Mouse (Mus musculus): ENCODE results near the gene Drc1. TPM values are rescaled to one million over a fixed set of nuclear protein-coding genes. Genes with fewer than 3 reads are reported as not detected.
A peak's percentile ranks its signal among the peaks of the same experiment; 100 is the strongest.

Drc1 gene
- 0.59 and 1.4 TPM in 2 replicates for polyA plus RNA-seq (2015; fragmentation: Nextera tagmentation; extraction: Ambion mirVana)

DNA sequence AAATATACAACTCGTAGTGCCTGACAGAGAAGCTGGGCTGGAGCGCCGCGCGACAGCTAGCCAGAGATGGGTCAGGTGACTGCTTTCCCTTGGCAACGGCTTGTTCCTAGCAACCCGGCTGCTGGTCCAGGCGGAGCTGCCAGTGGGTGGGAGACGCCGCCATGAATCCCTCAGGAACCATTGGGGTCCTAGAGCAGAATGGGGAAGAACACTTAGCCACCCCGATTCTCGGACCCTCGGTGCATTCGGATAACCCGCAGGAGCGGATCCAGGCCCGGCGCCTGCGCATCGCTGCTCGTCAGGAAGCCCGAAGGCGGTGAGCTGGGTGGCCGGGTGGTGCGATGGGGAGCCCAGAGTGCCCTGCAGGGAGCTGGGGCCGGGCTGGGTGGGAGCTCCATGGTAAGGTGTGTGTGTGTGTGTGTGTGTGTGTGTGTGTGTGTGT lies at the start of gene Drc1:
TSS of gene Drc1 (plus strand) at position 98 of the 442 bp plus-strand sequence.
- H3K9me3 ChIP-seq (replicated peaks; ENCODE audit: control insufficient read depth, low read length): no peaks in the 10 kb centered on the region; the same call in 1 of the 2 replicates
- no peak; the same call in 1 of the 2 replicates for ATAC-seq (ENCODE audit: insufficient read depth, low FRiP score)

DNA sequence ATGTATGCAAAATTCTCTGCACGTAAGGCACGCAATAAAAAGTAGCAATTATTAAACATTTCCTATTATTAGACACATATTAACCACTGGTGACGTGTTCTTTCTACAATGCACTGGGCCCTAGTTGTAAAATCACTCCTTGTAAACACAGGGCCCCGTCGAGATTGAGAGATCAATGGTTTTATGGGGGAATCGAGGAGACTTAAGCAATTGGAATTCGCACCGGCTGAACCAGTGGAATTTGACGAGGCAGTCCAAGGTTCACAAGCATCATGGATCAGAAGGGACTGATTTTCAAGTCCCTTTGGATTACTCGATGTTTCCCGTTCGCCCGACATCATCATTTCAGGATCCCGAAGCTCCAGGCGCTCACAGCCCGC lies 49.3 kb upstream of the Drc1 start:
- Histone ChIP-seq H3K4me1 (ENCODE audit: control insufficient read depth, insufficient read depth, low read length) (peaks cover 13% of the 10 kb centered on the region), H3K27me3 (ENCODE audit: control insufficient read depth, insufficient read depth, low read length) (no peaks in the 10 kb centered on the region), H3K9ac (ENCODE audit: low read length) (peak overlapping the region; percentile 74), H3K27ac (ENCODE audit: low read length) (peak overlapping the region; percentile 80), H3K4me3 (replicated peaks; ENCODE audit: low read length) (peak overlapping the region; percentile 85), H3K9me3 (replicated peaks; ENCODE audit: control insufficient read depth, low read length) (0 out of 2 replicates have a peak, but pooled peaks cover 3% of the 10 kb centered on the region), H3K36me3 (ENCODE audit: control insufficient read depth, insufficient read depth, low read length) (no peaks in the 10 kb centered on the region), H3K4me2 (ENCODE audit: low read depth, low read length) (peak overlapping the region; percentile 77)
- 40% methylated on average over 16 of the region's 16 CpGs for WGBS
- ATAC-seq (ENCODE audit: insufficient read depth, low FRiP score): no peak

More for the DNA sequence above, at the start of gene Drc1:
- no peaks in the 10 kb centered on the region for H3K27me3 ChIP-seq (ENCODE audit: control insufficient read depth, insufficient read depth, low read length)
- H3K4me1 ChIP-seq (ENCODE audit: control insufficient read depth, insufficient read depth, low read length): peaks cover 5% of the 10 kb centered on the region; the same call in 1 of the 2 replicates
- 0 out of 2 replicates have a peak within 1 kb of the TSS, but pooled peaks have one; percentile 9 for H3K9ac ChIP-seq (ENCODE audit: low read length)
- H3K4me2 ChIP-seq (ENCODE audit: low read depth, low read length): peak within 1 kb of the TSS; percentile 56
- peak within 1 kb of the TSS; percentile 38 for H3K4me3 ChIP-seq (replicated peaks; ENCODE audit: low read length)
- WGBS: 8% methylated on average over 26 of the region's 26 CpGs
- no peak within 1 kb of the TSS for H3K27ac ChIP-seq (ENCODE audit: low read length)
- H3K36me3 ChIP-seq (ENCODE audit: control insufficient read depth, insufficient read depth, low read length): no peaks in the 10 kb centered on the region

DNA sequence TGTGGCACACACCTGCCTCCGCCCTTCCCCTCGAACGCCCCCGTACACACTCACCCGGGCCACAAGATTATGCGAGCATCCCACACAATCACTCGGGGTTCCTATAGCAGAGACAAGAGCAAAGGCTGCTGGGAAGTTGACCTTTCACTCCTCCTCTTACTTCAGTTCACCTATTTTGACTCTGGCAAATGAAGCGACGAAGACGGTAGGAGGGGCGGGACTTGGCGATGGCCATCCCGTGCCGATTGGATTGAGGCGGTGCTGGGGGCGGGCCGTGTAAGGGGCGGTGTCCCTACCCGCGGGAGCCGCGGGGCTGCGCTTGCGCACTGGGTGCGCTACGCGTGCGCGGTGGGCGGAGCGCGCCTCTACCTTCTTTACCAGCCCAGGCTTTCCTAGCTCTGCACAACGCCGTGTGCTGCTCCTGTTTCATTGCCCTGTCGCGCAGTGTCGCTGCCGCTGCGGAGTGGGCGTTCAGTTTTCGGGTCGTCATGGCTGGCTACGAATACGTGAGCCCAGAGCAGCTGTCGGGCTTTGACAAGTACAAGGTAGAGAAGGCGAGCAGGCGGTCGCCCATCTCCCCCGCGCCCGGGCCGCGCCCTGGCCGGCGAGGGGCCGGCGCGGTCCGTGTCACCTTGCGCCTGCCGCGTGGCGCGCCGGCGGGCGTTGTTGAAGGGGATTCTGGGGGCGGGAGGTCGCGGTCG lies 48.8 kb upstream of the Drc1 start, which contains the start of gene Selenoi:
TSS of gene Selenoi (plus strand) at position 311 of the 701 bp plus-strand sequence.
- no peaks in the 10 kb centered on the region for H3K27me3 ChIP-seq (ENCODE audit: control insufficient read depth, insufficient read depth, low read length)

DNA sequence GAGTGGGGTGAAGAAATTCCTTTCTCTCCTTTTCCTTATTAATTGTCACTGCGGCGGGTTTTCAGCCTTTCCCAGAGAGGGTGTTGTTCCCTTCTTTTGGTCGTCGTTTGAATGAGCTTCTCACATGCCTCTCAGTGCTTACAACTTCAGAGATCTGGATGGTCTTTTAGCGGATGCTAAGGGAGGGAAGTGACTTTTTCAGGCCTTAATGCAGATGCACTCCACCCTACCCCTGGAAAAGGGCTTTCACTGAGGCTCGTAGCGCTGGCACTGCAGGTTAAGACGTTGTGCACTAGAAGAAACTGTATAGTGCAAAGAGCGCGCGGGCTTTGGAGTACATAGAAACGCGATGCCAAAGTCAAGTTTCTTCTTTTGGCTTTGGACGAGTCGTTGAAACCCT lies 48.1 kb upstream of the Drc1 start:
- Histone ChIP-seq H3K4me2 (ENCODE audit: low read depth, low read length) (peak overlapping the region; percentile 77), H3K27ac (ENCODE audit: low read length) (peak overlapping the region; percentile 93), H3K4me1 (ENCODE audit: control insufficient read depth, insufficient read depth, low read length) (peaks cover 13% of the 10 kb centered on the region), H3K27me3 (ENCODE audit: control insufficient read depth, insufficient read depth, low read length) (no peaks in the 10 kb centered on the region), H3K4me3 (replicated peaks; ENCODE audit: low read length) (peak overlapping the region; percentile 85), H3K9ac (ENCODE audit: low read length) (peak overlapping the region; percentile 87), H3K9me3 (replicated peaks; ENCODE audit: control insufficient read depth, low read length) (0 out of 2 replicates have a peak, but pooled peaks cover 3% of the 10 kb centered on the region), H3K36me3 (ENCODE audit: control insufficient read depth, insufficient read depth, low read length) (no peaks in the 10 kb centered on the region)
- no peak for ATAC-seq (ENCODE audit: insufficient read depth, low FRiP score)
- WGBS: 3% methylated on average over 15 of the region's 15 CpGs

More for the DNA sequence above, 48.8 kb upstream of the Drc1 start, which contains the start of gene Selenoi:
- peak within 1 kb of the TSS; percentile 77 for H3K4me2 ChIP-seq (ENCODE audit: low read depth, low read length)
- peak; percentile 100 for ATAC-seq (ENCODE audit: insufficient read depth, low FRiP score)
- H3K9me3 ChIP-seq (replicated peaks; ENCODE audit: control insufficient read depth, low read length): 0 out of 2 replicates have a peak, but pooled peaks cover 3% of the 10 kb centered on the region
- H3K4me1 ChIP-seq (ENCODE audit: control insufficient read depth, insufficient read depth, low read length): peaks cover 13% of the 10 kb centered on the region
- WGBS: 2% methylated on average over 71 of the region's 71 CpGs
- peak within 1 kb of the TSS; percentile 87 for H3K9ac ChIP-seq (ENCODE audit: low read length)
- H3K4me3 ChIP-seq (replicated peaks; ENCODE audit: low read length): peak within 1 kb of the TSS; percentile 85
- H3K27ac ChIP-seq (ENCODE audit: low read length): peak within 1 kb of the TSS; percentile 93
- no peaks in the 10 kb centered on the region for H3K36me3 ChIP-seq (ENCODE audit: control insufficient read depth, insufficient read depth, low read length)

DNA sequence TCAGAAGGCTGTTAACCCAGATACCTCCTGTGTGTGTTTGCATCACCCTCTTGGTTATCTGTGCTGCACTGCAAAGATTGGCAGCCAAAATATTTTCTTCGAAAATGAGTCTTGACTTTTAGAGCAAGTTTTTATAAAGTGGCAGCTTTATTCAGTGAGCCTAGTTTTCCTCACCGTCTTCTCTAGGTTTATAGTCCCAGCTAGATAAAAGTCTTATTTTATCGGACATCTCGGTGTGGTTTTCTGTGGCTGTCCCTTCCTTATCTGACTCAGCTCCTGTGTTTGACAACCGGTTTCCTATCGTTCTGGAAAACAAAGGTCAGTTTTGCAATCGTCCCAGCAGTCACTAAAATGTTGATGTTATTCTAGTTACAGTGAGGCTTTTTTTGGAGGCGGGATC lies 47.2 kb upstream of the Drc1 start:
- Histone ChIP-seq H3K36me3 (ENCODE audit: control insufficient read depth, insufficient read depth, low read length) (no peaks in the 10 kb centered on the region), H3K27ac (ENCODE audit: low read length) (no peak overlapping the region), H3K27me3 (ENCODE audit: control insufficient read depth, insufficient read depth, low read length) (no peaks in the 10 kb centered on the region), H3K4me1 (ENCODE audit: control insufficient read depth, insufficient read depth, low read length) (peaks cover 13% of the 10 kb centered on the region), H3K4me3 (replicated peaks; ENCODE audit: low read length) (peak overlapping the region; percentile 85), H3K4me2 (ENCODE audit: low read depth, low read length) (peak overlapping the region; percentile 77), H3K9ac (ENCODE audit: low read length) (0 out of 2 replicates have a peak overlapping the region, but pooled peaks have one; percentile 18), H3K9me3 (replicated peaks; ENCODE audit: control insufficient read depth, low read length) (0 out of 2 replicates have a peak, but pooled peaks cover 3% of the 10 kb centered on the region)
- WGBS: 38% methylated on average over 8 of the region's 8 CpGs
- no peak for ATAC-seq (ENCODE audit: insufficient read depth, low FRiP score)

DNA sequence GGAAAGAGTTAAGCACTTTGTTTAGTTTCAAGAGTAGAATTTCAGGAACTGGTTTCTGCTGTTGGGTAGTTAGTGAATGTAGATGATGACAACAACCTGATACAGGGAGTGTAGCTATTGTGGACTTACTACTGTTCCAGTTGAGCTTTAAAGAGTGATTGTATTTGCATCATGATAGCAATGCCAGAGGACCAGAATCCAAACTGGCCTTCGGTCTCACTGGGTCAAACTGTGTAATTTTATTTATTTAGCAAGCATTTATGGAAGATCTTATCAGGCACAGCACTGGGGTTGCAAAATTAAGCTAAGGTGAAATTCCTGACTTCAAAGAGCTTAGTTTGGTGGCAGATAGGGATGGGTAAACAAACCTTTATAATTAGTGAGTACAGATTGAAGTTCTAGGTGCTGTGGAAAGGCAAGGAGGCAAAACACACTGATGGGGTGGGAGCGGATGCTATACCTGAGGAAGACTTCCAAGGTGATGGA lies 45.5 kb upstream of the Drc1 start:
- H3K27ac ChIP-seq (ENCODE audit: low read length): no peak overlapping the region
- no peaks in the 10 kb centered on the region for H3K9me3 ChIP-seq (replicated peaks; ENCODE audit: control insufficient read depth, low read length)
- 78% methylated on average over 2 of the region's 2 CpGs for WGBS
- H3K4me1 ChIP-seq (ENCODE audit: control insufficient read depth, insufficient read depth, low read length): peaks cover 13% of the 10 kb centered on the region
- no peak overlapping the region for H3K4me3 ChIP-seq (replicated peaks; ENCODE audit: low read length)
- no peak overlapping the region for H3K9ac ChIP-seq (ENCODE audit: low read length)
- H3K27me3 ChIP-seq (ENCODE audit: control insufficient read depth, insufficient read depth, low read length): no peaks in the 10 kb centered on the region
- H3K36me3 ChIP-seq (ENCODE audit: control insufficient read depth, insufficient read depth, low read length): no peaks in the 10 kb centered on the region
- ATAC-seq (ENCODE audit: insufficient read depth, low FRiP score): no peak
- H3K4me2 ChIP-seq (ENCODE audit: low read depth, low read length): no peak overlapping the region

DNA sequence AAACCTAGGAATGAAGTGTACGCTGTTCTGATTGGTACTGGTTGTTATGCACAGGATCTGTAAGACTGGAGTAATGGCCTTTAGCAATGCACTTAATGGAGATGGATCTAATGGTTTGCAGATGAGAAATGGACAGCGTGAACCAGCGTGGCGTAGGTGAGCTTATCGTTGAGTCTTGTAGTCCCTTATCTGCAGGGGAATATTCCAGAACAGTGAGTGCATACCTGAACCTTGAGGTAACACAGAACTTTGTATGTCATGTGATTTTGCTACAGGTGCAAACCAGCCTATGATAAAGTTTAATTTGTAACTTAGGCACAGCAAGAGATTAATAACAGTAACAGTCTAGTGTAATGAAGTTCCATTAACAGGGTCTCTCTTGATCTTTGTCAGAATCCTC lies 42.7 kb upstream of the Drc1 start:
- no peak overlapping the region for H3K4me2 ChIP-seq (ENCODE audit: low read depth, low read length)
- 84% methylated on average over 5 of the region's 5 CpGs for WGBS
- no peak overlapping the region for H3K4me3 ChIP-seq (replicated peaks; ENCODE audit: low read length)
- H3K27me3 ChIP-seq (ENCODE audit: control insufficient read depth, insufficient read depth, low read length): no peaks in the 10 kb centered on the region
- no peaks in the 10 kb centered on the region for H3K36me3 ChIP-seq (ENCODE audit: control insufficient read depth, insufficient read depth, low read length)
- no peak overlapping the region for H3K27ac ChIP-seq (ENCODE audit: low read length)
- peaks cover 21% of the 10 kb centered on the region for H3K4me1 ChIP-seq (ENCODE audit: control insufficient read depth, insufficient read depth, low read length)
- no peak for ATAC-seq (ENCODE audit: insufficient read depth, low FRiP score)
- no peak overlapping the region for H3K9ac ChIP-seq (ENCODE audit: low read length)
- no peaks in the 10 kb centered on the region for H3K9me3 ChIP-seq (replicated peaks; ENCODE audit: control insufficient read depth, low read length)

DNA sequence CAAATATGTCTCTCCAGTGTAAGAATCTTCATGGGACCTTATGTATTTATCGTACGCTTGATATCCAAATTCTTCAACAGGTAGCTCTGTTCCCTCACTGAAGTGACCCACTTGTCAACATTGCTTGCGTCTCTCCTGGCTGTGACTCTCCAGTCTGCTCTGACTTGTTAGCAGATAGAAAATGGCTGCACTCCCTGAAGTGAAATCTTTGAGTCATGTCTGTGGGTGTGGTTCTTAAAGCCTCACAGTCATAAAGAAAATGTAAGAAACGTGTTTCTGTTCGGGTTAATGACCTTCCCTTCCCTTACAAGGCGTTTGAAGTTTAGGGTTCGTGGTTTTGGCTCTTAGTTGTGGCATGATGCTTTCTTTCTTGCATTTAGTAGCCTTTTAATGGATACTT lies 40.6 kb upstream of the Drc1 start:
- peaks cover 21% of the 10 kb centered on the region for H3K4me1 ChIP-seq (ENCODE audit: control insufficient read depth, insufficient read depth, low read length)
- peak overlapping the region; percentile 52; the same call in 1 of the 2 replicates for H3K27ac ChIP-seq (ENCODE audit: low read length)
- H3K4me2 ChIP-seq (ENCODE audit: low read depth, low read length): no peak overlapping the region
- H3K9ac ChIP-seq (ENCODE audit: low read length): no peak overlapping the region
- H3K9me3 ChIP-seq (replicated peaks; ENCODE audit: control insufficient read depth, low read length): no peaks in the 10 kb centered on the region
- H3K27me3 ChIP-seq (ENCODE audit: control insufficient read depth, insufficient read depth, low read length): no peaks in the 10 kb centered on the region
- 73% methylated on average over 7 of the region's 7 CpGs for WGBS
- ATAC-seq (ENCODE audit: insufficient read depth, low FRiP score): no peak
- no peak overlapping the region for H3K4me3 ChIP-seq (replicated peaks; ENCODE audit: low read length)
- no peaks in the 10 kb centered on the region for H3K36me3 ChIP-seq (ENCODE audit: control insufficient read depth, insufficient read depth, low read length)

DNA sequence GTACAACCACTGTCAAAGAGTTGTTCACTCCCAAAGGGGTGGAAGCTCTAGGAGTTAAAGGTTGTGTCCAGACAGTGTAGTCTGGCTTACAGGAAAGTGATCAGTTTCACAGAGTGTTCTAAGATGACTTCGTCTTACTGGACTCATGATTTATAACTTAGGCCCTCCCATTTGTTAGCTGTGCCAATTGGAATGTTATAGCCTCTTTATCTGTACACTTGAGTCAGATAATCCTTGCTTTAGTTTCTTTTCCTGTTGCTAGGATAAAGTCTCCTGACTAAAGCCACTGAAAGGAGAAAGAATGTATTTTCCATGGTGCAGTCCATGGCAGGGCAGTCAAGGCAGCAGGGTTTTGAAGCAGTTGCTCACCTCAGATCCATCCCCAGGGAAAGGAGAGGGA lies 38.8 kb upstream of the Drc1 start:
- Histone ChIP-seq H3K27me3 (ENCODE audit: control insufficient read depth, insufficient read depth, low read length) (no peaks in the 10 kb centered on the region), H3K9me3 (replicated peaks; ENCODE audit: control insufficient read depth, low read length) (no peaks in the 10 kb centered on the region), H3K27ac (ENCODE audit: low read length) (peak overlapping the region; percentile 73), H3K4me1 (ENCODE audit: control insufficient read depth, insufficient read depth, low read length) (peaks cover 21% of the 10 kb centered on the region), H3K36me3 (ENCODE audit: control insufficient read depth, insufficient read depth, low read length) (peaks cover under 1% of the 10 kb centered on the region; the same call in 1 of the 2 replicates), H3K9ac (ENCODE audit: low read length) (no peak overlapping the region), H3K4me2 (ENCODE audit: low read depth, low read length) (peak overlapping the region; percentile 8; the same call in 1 of the 2 replicates), H3K4me3 (replicated peaks; ENCODE audit: low read length) (no peak overlapping the region)
- ATAC-seq (ENCODE audit: insufficient read depth, low FRiP score): peak; percentile 73; the same call in 1 of the 2 replicates
- 20% methylated on average over 1 of the region's 1 CpGs for WGBS
